Mouse (Mus musculus) stomach, embryonic 15.5 days (tissue): ENCODE data around the gene Ptgds. TPM values are rescaled to one million over a fixed set of nuclear protein-coding genes. Genes with fewer than 3 reads are reported as not detected.

Source experiments
- ATAC-seq: fragments of 200-750 bp; cut with Nextera tagmentation; 2 replicates; pipeline ENCODE4 v1.8.0; 2017; ENCODE audit warnings: low read depth, moderate number of reproducible peaks, moderate TSS enrichment; ENCODE audit not compliant: insufficient read depth, low FRiP score
- H3K27ac ChIP-seq: fragments of 300-500 bp; sonication (generic); 2 replicates; pipeline ENCODE4 v1.5.1; 2015; ENCODE audit warnings: mild to moderate bottlenecking, inconsistent platforms
- H3K27me3 ChIP-seq: fragments of 300-500 bp; sonication (generic); replicated peaks from 2 replicates; pipeline ENCODE4 v1.6.1; 2015; ENCODE audit warnings: inconsistent platforms
- H3K36me3 ChIP-seq: fragments of 300-500 bp; sonication (generic); 2 replicates; pipeline ENCODE4 v1.6.1; 2015; ENCODE audit warnings: inconsistent platforms
- H3K4me1 ChIP-seq: fragments of 300-500 bp; sonication (generic); 2 replicates; pipeline ENCODE4 v1.6.1; 2015; ENCODE audit warnings: inconsistent platforms
- H3K4me2 ChIP-seq: fragments of 300-500 bp; sonication (generic); 2 replicates; pipeline ENCODE4 v1.6.1; 2015; ENCODE audit warnings: mild to moderate bottlenecking, inconsistent platforms
- H3K4me3 ChIP-seq: fragments of 300-500 bp; sonication (generic); replicated peaks from 2 replicates; pipeline ENCODE4 v1.5.1; 2015; ENCODE audit warnings: inconsistent platforms
- H3K9ac ChIP-seq: fragments of 300-500 bp; sonication (generic); 2 replicates; pipeline ENCODE4 v1.6.1; 2015; ENCODE audit warnings: inconsistent platforms
- H3K9me3 ChIP-seq: fragments of 300-500 bp; sonication (generic); 2 replicates; pipeline ENCODE4 v1.6.1; 2016; ENCODE audit warnings: inconsistent platforms
- WGBS: fragments of 180-500 bp; shearing (Covaris S2); methylation state at CpG from one replicate; pipeline ENCODE4 v1.1.7; 2015; 5-methylcytosine and 5-hydroxymethylcytosine counted together
- polyA plus RNA-seq: library from polyadenylated mRNA; unstranded; fragments of >200 nt; fragmentation: Nextera tagmentation; extraction: Ambion mirVana; gene quantifications from 2 replicates; pipeline ENCODE4 v1.2.1, GENCODE M21; 2015

Ptgds gene
- polyA plus RNA-seq = 6.8 and 7.5 TPM in 2 replicates

GRCm38 (mm10) chr2:25469969-25470368 lies at the start of gene Ptgds:
TSS of gene Ptgds (minus strand) at chr2:25470046.
- Histone ChIP-seq H3K36me3 (no peaks in the 10 kb centered on the region), H3K27me3 (no peaks in the 10 kb centered on the region), H3K27ac (no peak within 1 kb of the TSS), H3K4me1 (no peaks in the 10 kb centered on the region; the same call in 1 of the 2 replicates), H3K9me3 (no peaks in the 10 kb centered on the region), H3K4me3 (no peak within 1 kb of the TSS), H3K4me2 (no peak within 1 kb of the TSS), H3K9ac (no peak within 1 kb of the TSS)
- 44% methylated on average over 6 of the region's 6 CpGs for WGBS
- no peak for ATAC-seq

GRCm38 (mm10) chr2:25509912-25510311 lies 40.1 kb upstream of the Ptgds start:
- H3K9ac ChIP-seq = no peak overlapping the region
- no peaks in the 10 kb centered on the region for H3K4me1 ChIP-seq
- 61% methylated on average over 3 of the region's 3 CpGs for WGBS
- no peak overlapping the region for H3K4me2 ChIP-seq
- H3K36me3 ChIP-seq = 0 out of 2 replicates have a peak, but pooled peaks cover 8% of the 10 kb centered on the region
- ATAC-seq = no peak
- no peak overlapping the region for H3K4me3 ChIP-seq
- H3K27ac ChIP-seq = no peak overlapping the region
- H3K27me3 ChIP-seq = no peaks in the 10 kb centered on the region
- H3K9me3 ChIP-seq = no peaks in the 10 kb centered on the region

GRCm38 (mm10) chr2:25506964-25507363 lies 37.1 kb upstream of the Ptgds start:
- H3K4me3 ChIP-seq = no peak overlapping the region
- no peaks in the 10 kb centered on the region for H3K27me3 ChIP-seq
- H3K36me3 ChIP-seq = peaks cover 24% of the 10 kb centered on the region

GRCm38 (mm10) chr2:25505860-25506259 lies 36.0 kb upstream of the Ptgds start:
- ATAC-seq = no peak
- no peak overlapping the region for H3K27ac ChIP-seq
- WGBS = 96% methylated on average over 4 of the region's 4 CpGs

More at GRCm38 (mm10) chr2:25506964-25507363, 37.1 kb upstream of the Ptgds start:
- no peaks in the 10 kb centered on the region for H3K9me3 ChIP-seq
- no peak overlapping the region for H3K9ac ChIP-seq
- no peak overlapping the region for H3K4me2 ChIP-seq
- WGBS = 38% methylated on average over 5 of the region's 5 CpGs
- no peak overlapping the region for H3K27ac ChIP-seq
- peaks cover 10% of the 10 kb centered on the region; the same call in 1 of the 2 replicates for H3K4me1 ChIP-seq
- ATAC-seq = no peak

GRCm38 (mm10) chr2:25505000-25505399 lies 35.2 kb upstream of the Ptgds start:
- H3K36me3 ChIP-seq = peaks cover 24% of the 10 kb centered on the region
- no peak for ATAC-seq
- no peaks in the 10 kb centered on the region for H3K9me3 ChIP-seq
- no peak overlapping the region for H3K4me2 ChIP-seq
- no peak overlapping the region for H3K4me3 ChIP-seq
- H3K4me1 ChIP-seq = peaks cover 21% of the 10 kb centered on the region
- no peaks in the 10 kb centered on the region for H3K27me3 ChIP-seq
- H3K9ac ChIP-seq = no peak overlapping the region
- WGBS = 73% methylated on average over 1 of the region's 1 CpGs
- H3K27ac ChIP-seq = no peak overlapping the region

More at GRCm38 (mm10) chr2:25505860-25506259, 36.0 kb upstream of the Ptgds start:
- no peak overlapping the region for H3K4me2 ChIP-seq
- no peak overlapping the region for H3K4me3 ChIP-seq
- no peak overlapping the region for H3K9ac ChIP-seq
- H3K27me3 ChIP-seq = no peaks in the 10 kb centered on the region
- no peaks in the 10 kb centered on the region for H3K9me3 ChIP-seq
- H3K4me1 ChIP-seq = peaks cover 18% of the 10 kb centered on the region
- peaks cover 24% of the 10 kb centered on the region for H3K36me3 ChIP-seq

- Histone ChIP-seq H3K9me3 (no peaks in the 10 kb centered on the region), H3K36me3 (peaks cover 24% of the 10 kb centered on the region), H3K4me1 (peaks cover 22% of the 10 kb centered on the region), H3K27ac (no peak overlapping the region), H3K27me3 (no peaks in the 10 kb centered on the region), H3K4me3 (no peak overlapping the region), H3K4me2 (no peak overlapping the region), H3K9ac (no peak overlapping the region)
- ATAC-seq = no peak
- 88% methylated on average over 19 of the region's 19 CpGs for WGBS
Observed at GRCm38 (mm10) chr2:25504538-25504937, 34.7 kb upstream of the Ptgds start.

GRCm38 (mm10) chr2:25502726-25503125 lies 32.9 kb upstream of the Ptgds start:
- no peak overlapping the region for H3K4me2 ChIP-seq
- WGBS = 75% methylated on average over 3 of the region's 3 CpGs
- ATAC-seq = peak; percentile 33; the same call in 1 of the 2 replicates

GRCm38 (mm10) chr2:25501593-25502486 lies 32.0 kb upstream of the Ptgds start, which contains the start of gene C8g:
TSS of gene C8g (minus strand) at chr2:25501719.
- Histone ChIP-seq H3K9me3 (no peaks in the 10 kb centered on the region), H3K27ac (peak within 1 kb of the TSS; percentile 60), H3K27me3 (no peaks in the 10 kb centered on the region), H3K4me2 (peak within 1 kb of the TSS; percentile 91), H3K4me1 (peaks cover 22% of the 10 kb centered on the region), H3K9ac (peak within 1 kb of the TSS; percentile 85), H3K4me3 (peak within 1 kb of the TSS; percentile 75), H3K36me3 (peaks cover 24% of the 10 kb centered on the region)
- WGBS = 73% methylated on average over 20 of the region's 20 CpGs
- ATAC-seq = no peak

More at GRCm38 (mm10) chr2:25502726-25503125, 32.9 kb upstream of the Ptgds start:
- no peaks in the 10 kb centered on the region for H3K9me3 ChIP-seq
- no peak overlapping the region for H3K9ac ChIP-seq
- H3K36me3 ChIP-seq = peaks cover 24% of the 10 kb centered on the region
- H3K4me1 ChIP-seq = peaks cover 22% of the 10 kb centered on the region
- H3K27me3 ChIP-seq = no peaks in the 10 kb centered on the region
- no peak overlapping the region for H3K4me3 ChIP-seq
- peak overlapping the region; percentile 35; the same call in 1 of the 2 replicates for H3K27ac ChIP-seq

- H3K27ac ChIP-seq = peak within 1 kb of the TSS; percentile 64
- H3K4me2 ChIP-seq = peak within 1 kb of the TSS; percentile 91
- peak within 1 kb of the TSS; percentile 85 for H3K9ac ChIP-seq
- WGBS = under 1% methylated on average over 35 of the region's 44 CpGs
- H3K4me1 ChIP-seq = peaks cover 22% of the 10 kb centered on the region
- peak within 1 kb of the TSS; percentile 75 for H3K4me3 ChIP-seq
- peaks cover 21% of the 10 kb centered on the region for H3K36me3 ChIP-seq
- peak; percentile 85 for ATAC-seq
- H3K27me3 ChIP-seq = no peaks in the 10 kb centered on the region
- no peaks in the 10 kb centered on the region for H3K9me3 ChIP-seq
Observed at GRCm38 (mm10) chr2:25500576-25501405, 30.9 kb upstream of the Ptgds start, which contains the start of gene Fbxw5. TSS of gene Fbxw5 (plus strand) at chr2:25500750.

- Histone ChIP-seq H3K9ac (peak overlapping the region; percentile 22; the same call in 1 of the 2 replicates), H3K4me2 (peak overlapping the region; percentile 58), H3K27me3 (no peaks in the 10 kb centered on the region), H3K27ac (peak overlapping the region; percentile 64), H3K9me3 (no peaks in the 10 kb centered on the region), H3K36me3 (peaks cover 18% of the 10 kb centered on the region), H3K4me3 (peak overlapping the region; percentile 75), H3K4me1 (peaks cover 22% of the 10 kb centered on the region)
- ATAC-seq = 0 out of 2 replicates have a peak, but pooled peaks have one; percentile 16
- WGBS = 65% methylated on average over 6 of the region's 6 CpGs
Observed at GRCm38 (mm10) chr2:25500071-25500575, 30.3 kb upstream of the Ptgds start.
